Mouse (Mus musculus): ENCODE data around the gene Nt5c2. TPM values are rescaled to one million over a fixed set of nuclear protein-coding genes. Genes with fewer than 3 reads are reported as not detected.
"Not testable (repeated sequence)": the region's sequence is repeated elsewhere in the genome, so short reads cannot be mapped to it uniquely, and the experiment has no call there.

The Nt5c2 gene
- polyA plus RNA-seq, 1 experiment from 2014 or later = 111 TPM

- H3K9ac ChIP-seq; H3K4me3 ChIP-seq; H3K9me3 ChIP-seq (replicated peaks); H3K27me3 ChIP-seq (replicated peaks); H3K4me1 ChIP-seq (replicated peaks); ATAC-seq (ENCODE audit: insufficient number of reproducible peaks, low FRiP score); H3K4me2 ChIP-seq; H3K27ac ChIP-seq (ENCODE audit: poor library complexity, severe bottlenecking); H3K36me3 ChIP-seq: not testable (repeated sequence)
- 82% methylated on average over 3 of the region's 3 CpGs for WGBS
Measured at GRCm38 (mm10) chr19:47000357-47000756, 14.6 kb downstream of the Nt5c2 start.

GRCm38 (mm10) chr19:46999753-47000152, 15.2 kb downstream of the Nt5c2 start:
- Histone ChIP-seq H3K4me1 (replicated peaks) (no peaks in the 10 kb centered on the region), H3K9ac (no peak overlapping the region), H3K9me3 (replicated peaks) (no peaks in the 10 kb centered on the region), H3K27ac (ENCODE audit: poor library complexity, severe bottlenecking) (no peak overlapping the region), H3K4me3 (no peak overlapping the region), H3K4me2 (no peak overlapping the region), H3K36me3 (no peaks in the 10 kb centered on the region), H3K27me3 (replicated peaks) (0 out of 2 replicates have a peak, but pooled peaks cover 1% of the 10 kb centered on the region)
- 62% methylated on average over 6 of the region's 6 CpGs for WGBS
- ATAC-seq (ENCODE audit: insufficient number of reproducible peaks, low FRiP score) = no peak

DNA sequence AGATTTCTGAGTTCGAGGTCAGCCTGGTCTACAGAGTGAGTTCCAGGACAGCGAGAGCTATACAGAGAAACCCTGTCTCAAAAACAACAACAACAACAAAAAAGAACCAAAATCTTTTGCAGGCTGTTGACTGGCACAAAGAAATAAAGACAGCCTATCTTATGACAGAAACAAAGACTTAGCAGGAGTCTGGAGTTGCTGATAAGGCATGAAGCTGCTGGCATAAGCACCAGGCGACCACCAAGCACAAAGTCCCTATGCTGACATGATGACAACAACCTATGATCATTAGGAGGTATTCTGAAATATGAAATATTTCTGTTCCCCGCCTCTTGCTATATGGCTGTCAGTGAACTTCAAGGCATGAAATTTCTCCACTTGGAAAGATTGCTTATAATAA, 16.0 kb downstream of the Nt5c2 start:
- 74% methylated on average over 4 of the region's 4 CpGs for WGBS
- no peaks in the 10 kb centered on the region for H3K9me3 ChIP-seq (replicated peaks)
- no peaks in the 10 kb centered on the region for H3K36me3 ChIP-seq
- H3K9ac ChIP-seq = no peak overlapping the region
- H3K4me3 ChIP-seq = no peak overlapping the region
- no peaks in the 10 kb centered on the region for H3K4me1 ChIP-seq (replicated peaks)
- ATAC-seq (ENCODE audit: insufficient number of reproducible peaks, low FRiP score) = no peak
- H3K4me2 ChIP-seq = no peak overlapping the region
- no peak overlapping the region for H3K27ac ChIP-seq (ENCODE audit: poor library complexity, severe bottlenecking)
- no peaks in the 10 kb centered on the region for H3K27me3 ChIP-seq (replicated peaks)

GRCm38 (mm10) chr19:46998168-46998870, 16.6 kb downstream of the Nt5c2 start:
- H3K27me3 ChIP-seq (replicated peaks) = no peaks in the 10 kb centered on the region
- no peak overlapping the region for H3K27ac ChIP-seq (ENCODE audit: poor library complexity, severe bottlenecking)
- no peaks in the 10 kb centered on the region for H3K4me1 ChIP-seq (replicated peaks)
- no peak for ATAC-seq (ENCODE audit: insufficient number of reproducible peaks, low FRiP score)
- no peak overlapping the region for H3K4me2 ChIP-seq
- H3K9ac ChIP-seq = no peak overlapping the region
- no peaks in the 10 kb centered on the region for H3K9me3 ChIP-seq (replicated peaks)
- H3K36me3 ChIP-seq = no peaks in the 10 kb centered on the region
- no peak overlapping the region for H3K4me3 ChIP-seq
- 72% methylated on average over 8 of the region's 8 CpGs for WGBS

DNA sequence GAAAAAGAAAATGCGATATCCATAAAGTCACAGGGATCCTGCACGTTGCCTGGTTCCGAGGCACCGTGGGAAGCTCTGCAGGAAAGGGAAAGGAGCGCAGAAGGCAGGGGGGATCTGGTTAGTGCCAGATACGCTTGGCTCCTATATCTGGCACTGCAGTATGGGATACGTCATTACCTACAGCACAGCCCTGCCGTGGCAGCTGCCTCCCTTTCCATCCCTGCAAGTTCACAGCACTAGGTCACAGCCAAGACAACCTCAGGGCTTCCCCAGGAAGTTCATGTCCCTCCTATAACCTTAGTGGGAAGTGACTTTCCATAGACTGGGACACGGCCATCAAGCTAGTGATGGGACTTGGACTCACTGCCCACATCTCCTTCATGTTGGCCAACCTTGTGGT, 18.9 kb downstream of the Nt5c2 start:
- Histone ChIP-seq H3K27me3 (replicated peaks) (no peaks in the 10 kb centered on the region), H3K4me1 (replicated peaks) (no peaks in the 10 kb centered on the region), H3K9ac (no peak overlapping the region), H3K9me3 (replicated peaks) (no peaks in the 10 kb centered on the region), H3K4me2 (no peak overlapping the region), H3K36me3 (no peaks in the 10 kb centered on the region), H3K4me3 (no peak overlapping the region), H3K27ac (ENCODE audit: poor library complexity, severe bottlenecking) (no peak overlapping the region)
- WGBS = 69% methylated on average over 9 of the region's 9 CpGs
- ATAC-seq (ENCODE audit: insufficient number of reproducible peaks, low FRiP score) = no peak

GRCm38 (mm10) chr19:46992329-46992728, 22.6 kb downstream of the Nt5c2 start:
- not testable (repeated sequence) for H3K9ac ChIP-seq; H3K9me3 ChIP-seq (replicated peaks); H3K27ac ChIP-seq (ENCODE audit: poor library complexity, severe bottlenecking); H3K4me3 ChIP-seq; ATAC-seq (ENCODE audit: insufficient number of reproducible peaks, low FRiP score); H3K36me3 ChIP-seq; H3K27me3 ChIP-seq (replicated peaks); H3K4me2 ChIP-seq
- 56% methylated on average over 4 of the region's 4 CpGs for WGBS
- peaks cover 16% of the 10 kb centered on the region for H3K4me1 ChIP-seq (replicated peaks)

DNA sequence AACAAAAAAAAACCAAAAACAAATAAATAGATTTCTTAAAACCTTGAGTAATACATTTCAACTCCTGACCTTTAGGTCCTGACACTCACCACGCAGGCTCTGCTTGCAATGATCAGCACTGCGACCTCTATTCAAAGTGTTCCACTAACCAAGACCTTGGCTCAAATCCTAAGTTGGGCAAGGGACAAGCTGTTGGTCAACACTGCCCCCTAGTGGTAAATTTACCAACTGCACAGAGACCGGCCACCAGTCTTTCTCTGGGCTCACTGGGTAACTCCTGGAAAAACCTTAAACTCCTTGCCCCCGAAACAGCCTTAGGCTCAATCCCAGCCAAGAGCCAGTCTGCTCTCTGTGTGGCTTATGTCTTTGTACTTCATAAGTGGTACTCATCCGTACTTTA, 23.8 kb downstream of the Nt5c2 start:
- 16% methylated on average over 5 of the region's 5 CpGs for WGBS
- 0 out of 2 replicates have a peak, but pooled peaks have one; percentile 38 for ATAC-seq (ENCODE audit: insufficient number of reproducible peaks, low FRiP score)
- no peak overlapping the region for H3K9ac ChIP-seq

GRCm38 (mm10) chr19:46990625-46991024, 24.3 kb downstream of the Nt5c2 start:
- not testable (repeated sequence) for H3K27me3 ChIP-seq (replicated peaks); H3K9me3 ChIP-seq (replicated peaks); H3K27ac ChIP-seq (ENCODE audit: poor library complexity, severe bottlenecking); H3K9ac ChIP-seq; H3K36me3 ChIP-seq; H3K4me3 ChIP-seq; ATAC-seq (ENCODE audit: insufficient number of reproducible peaks, low FRiP score); H3K4me2 ChIP-seq
- WGBS = 78% methylated on average over 8 of the region's 8 CpGs
- H3K4me1 ChIP-seq (replicated peaks) = peaks cover 20% of the 10 kb centered on the region

More for the DNA sequence above, 23.8 kb downstream of the Nt5c2 start:
- Histone ChIP-seq H3K4me1 (replicated peaks) (peaks cover 20% of the 10 kb centered on the region), H3K27ac (ENCODE audit: poor library complexity, severe bottlenecking) (no peak overlapping the region), H3K4me2 (no peak overlapping the region), H3K4me3 (no peak overlapping the region), H3K27me3 (replicated peaks) (no peaks in the 10 kb centered on the region), H3K9me3 (replicated peaks) (no peaks in the 10 kb centered on the region), H3K36me3 (no peaks in the 10 kb centered on the region)

GRCm38 (mm10) chr19:46990153-46990518, 24.8 kb downstream of the Nt5c2 start:
- peaks cover 20% of the 10 kb centered on the region for H3K4me1 ChIP-seq (replicated peaks)
- H3K4me2 ChIP-seq = no peak overlapping the region
- no peaks in the 10 kb centered on the region for H3K27me3 ChIP-seq (replicated peaks)
- no peaks in the 10 kb centered on the region for H3K9me3 ChIP-seq (replicated peaks)
- no peaks in the 10 kb centered on the region for H3K36me3 ChIP-seq
- no peak overlapping the region for H3K9ac ChIP-seq
- 85% methylated on average over 3 of the region's 3 CpGs for whole genome bisulfite sequencing
- no peak for ATAC-seq (ENCODE audit: insufficient number of reproducible peaks, low FRiP score)
- H3K4me3 ChIP-seq = no peak overlapping the region
- H3K27ac ChIP-seq (ENCODE audit: poor library complexity, severe bottlenecking) = no peak overlapping the region

DNA sequence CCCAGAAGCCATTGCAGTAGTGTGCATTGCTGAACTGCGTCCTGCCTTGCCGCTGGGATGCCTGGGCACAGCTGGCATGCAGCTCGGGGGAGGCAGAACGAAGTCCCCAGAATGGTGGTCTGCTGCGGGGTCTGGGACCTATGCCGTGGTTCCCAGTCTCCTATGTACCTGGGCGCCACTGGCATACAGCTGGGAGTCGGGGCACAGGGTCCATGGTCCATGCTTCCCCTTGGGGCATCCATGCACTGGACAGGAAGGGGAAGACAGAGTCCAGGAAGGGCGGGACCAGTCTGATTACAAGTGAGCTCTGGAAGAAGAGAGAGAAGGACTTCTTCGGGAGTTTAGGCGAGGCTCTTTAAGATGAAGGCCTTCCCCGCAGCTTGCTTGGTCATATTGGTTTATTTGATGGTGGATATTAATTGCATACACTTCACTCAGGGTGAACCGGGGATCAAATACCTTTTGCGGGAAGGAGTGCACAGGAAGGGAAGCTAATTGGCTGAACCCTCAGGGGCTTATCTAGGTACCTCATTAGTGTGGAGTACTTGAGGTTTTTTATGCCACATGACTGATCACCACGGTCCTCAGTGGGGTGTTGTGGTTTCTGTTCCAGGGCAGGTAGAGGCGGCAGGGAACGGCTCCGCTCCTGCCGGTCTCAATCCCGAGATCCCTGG, 25.3 kb downstream of the Nt5c2 start:
- no peak for ATAC-seq (ENCODE audit: insufficient number of reproducible peaks, low FRiP score)
- Histone ChIP-seq H3K4me3 (no peak overlapping the region), H3K27ac (ENCODE audit: poor library complexity, severe bottlenecking) (no peak overlapping the region), H3K4me1 (replicated peaks) (peaks cover 20% of the 10 kb centered on the region), H3K9me3 (replicated peaks) (no peaks in the 10 kb centered on the region), H3K27me3 (replicated peaks) (no peaks in the 10 kb centered on the region), H3K4me2 (no peak overlapping the region), H3K9ac (no peak overlapping the region), H3K36me3 (no peaks in the 10 kb centered on the region)
- WGBS = 71% methylated on average over 20 of the region's 20 CpGs

DNA sequence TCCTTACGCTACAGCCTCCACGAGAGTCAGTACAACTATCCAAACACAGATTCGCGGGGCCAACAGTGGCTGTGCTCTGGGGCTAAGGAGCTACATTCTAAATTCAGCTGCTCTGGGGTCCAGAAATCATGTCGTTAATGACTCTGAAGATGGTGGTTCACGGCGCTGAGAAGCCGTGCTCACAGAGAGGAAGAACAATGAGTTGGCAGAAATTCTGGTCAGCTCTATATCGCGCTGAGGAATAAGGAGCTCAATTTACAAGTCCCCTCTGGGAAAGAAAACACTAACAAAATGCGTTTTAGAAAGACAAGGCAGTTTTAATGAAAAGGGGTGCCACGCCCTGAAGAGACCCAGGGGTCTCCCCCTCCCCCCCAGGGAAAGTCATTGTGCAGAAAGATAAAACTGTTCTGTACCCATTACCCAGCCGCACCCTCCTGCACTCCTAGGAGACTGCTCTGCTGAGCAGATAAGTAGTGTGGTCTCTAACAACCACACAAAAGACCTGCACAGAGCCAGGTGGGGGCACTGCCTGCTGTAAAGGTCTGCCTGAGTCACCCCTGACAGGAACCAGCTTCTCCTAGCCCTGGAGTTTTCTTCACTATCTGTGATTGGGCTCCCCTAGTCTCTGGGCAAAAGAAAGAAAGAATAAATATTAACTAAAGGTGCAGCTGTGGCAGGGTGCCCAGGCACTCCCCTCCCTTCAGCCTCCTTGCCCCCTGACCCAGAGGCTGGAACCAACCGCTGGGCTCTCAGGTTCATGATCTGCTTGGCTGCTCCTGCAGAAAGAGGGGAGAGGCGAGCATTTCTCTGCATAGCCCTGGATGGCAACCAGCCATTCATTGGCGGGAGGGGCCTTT, 26.5 kb downstream of the Nt5c2 start:
- Histone ChIP-seq H3K36me3 (no peaks in the 10 kb centered on the region), H3K4me3 (no peak overlapping the region), H3K4me1 (replicated peaks) (peaks cover 27% of the 10 kb centered on the region), H3K27ac (ENCODE audit: poor library complexity, severe bottlenecking) (0 out of 2 replicates have a peak overlapping the region, but pooled peaks have one; percentile 18), H3K9ac (no peak overlapping the region), H3K9me3 (replicated peaks) (no peaks in the 10 kb centered on the region), H3K27me3 (replicated peaks) (no peaks in the 10 kb centered on the region), H3K4me2 (no peak overlapping the region; the same call in 1 of the 2 replicates)
- ATAC-seq (ENCODE audit: insufficient number of reproducible peaks, low FRiP score) = peak; percentile 87
- 65% methylated on average over 16 of the region's 16 CpGs for WGBS

All from heart, embryonic 12.5 days (tissue).